Mouse (Mus musculus) urinary bladder, adult 2 months (tissue): Measurements from ENCODE around the gene Asic3. TPM values are rescaled to one million over a fixed set of nuclear protein-coding genes. Genes with fewer than 3 reads are reported as not detected.

Experiments
- DNase-seq: peaks from one replicate; pipeline ENCODE4 v3.0.0; 2022; ENCODE audit warnings: low spot score
- polyA plus RNA-seq: library from polyadenylated mRNA; depleted of rRNA; stranded (reverse); fragments of >200 nt; gene quantifications from 2 replicates; pipeline ENCODE4 v1.2.3, GENCODE M21; 2012; rRNA removed

Gene Asic3
- polyA plus RNA-seq, 1 experiment: 0.50 TPM

DNA sequence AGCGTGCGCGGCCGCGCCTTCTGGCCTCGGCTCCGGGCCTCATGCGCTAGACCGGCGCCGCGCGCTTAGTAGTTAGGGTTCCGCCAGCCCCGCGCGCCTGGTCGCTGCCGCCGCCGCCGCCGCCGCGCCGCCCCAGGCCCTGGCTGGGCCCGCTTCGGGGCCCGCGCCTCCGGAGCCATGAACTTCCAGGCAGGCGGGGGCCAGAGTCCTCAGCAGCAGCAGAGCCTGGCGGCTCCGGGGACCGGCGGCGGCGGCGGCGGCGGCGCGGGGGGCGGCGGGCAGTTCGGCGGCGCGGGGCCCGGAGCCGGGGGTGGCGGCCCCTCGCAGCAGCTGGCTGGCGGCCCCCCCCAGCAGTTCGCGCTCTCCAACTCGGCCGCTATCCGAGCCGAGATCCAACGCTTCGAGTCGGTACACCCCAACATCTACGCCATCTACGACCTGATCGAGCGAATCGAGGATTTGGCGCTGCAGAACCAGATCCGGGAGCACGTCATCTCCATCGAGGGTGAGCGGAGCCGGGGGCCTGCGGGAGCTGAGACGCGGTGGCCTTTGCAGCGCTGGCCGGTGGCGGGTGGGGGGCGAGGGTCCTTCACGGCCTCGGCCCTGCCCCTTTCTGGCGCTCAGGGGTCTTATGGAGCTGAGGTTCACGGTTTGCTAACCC lies 39.0 kb downstream of the Asic3 start, which contains the start of gene Agap3:
Agap3 (plus strand) TSS at position 148 of the 661 bp plus-strand sequence.
- DNase-seq: no peak

- DNase-seq: peak; percentile 36
These were observed 39.6 kb downstream of the Asic3 start for GRCm38 (mm10) chr5:24452691-24453233.

GRCm38 (mm10) chr5:24453283-24453984 lies 40.2 kb downstream of the Asic3 start:
- peak; percentile 26 for DNase-seq

- no peak for DNase-seq
These were observed 40.8 kb downstream of the Asic3 start for GRCm38 (mm10) chr5:24453985-24454303.

DNA sequence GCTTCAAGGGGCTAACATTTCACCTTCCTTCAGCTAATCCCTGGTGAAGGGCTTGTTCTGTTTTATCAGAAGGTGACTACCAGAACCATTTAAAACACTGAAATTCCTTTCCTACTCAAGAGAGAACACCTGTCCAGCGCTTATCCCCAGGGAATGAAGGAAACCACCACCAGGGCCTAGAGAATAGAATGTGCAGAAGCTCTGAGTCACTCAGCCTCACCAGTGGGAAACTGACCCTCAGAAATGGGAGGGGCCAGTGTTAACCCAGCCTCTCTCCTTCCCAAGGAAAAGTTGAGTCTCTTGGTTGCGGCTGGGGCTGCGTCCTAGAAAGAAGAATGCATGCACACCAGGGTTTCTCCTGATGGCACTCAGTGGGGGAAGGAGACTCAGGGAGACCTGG lies 41.9 kb downstream of the Asic3 start:
- DNase-seq: no peak

GRCm38 (mm10) chr5:24455613-24456012 lies 42.4 kb downstream of the Asic3 start:
- DNase-seq: no peak

DNA sequence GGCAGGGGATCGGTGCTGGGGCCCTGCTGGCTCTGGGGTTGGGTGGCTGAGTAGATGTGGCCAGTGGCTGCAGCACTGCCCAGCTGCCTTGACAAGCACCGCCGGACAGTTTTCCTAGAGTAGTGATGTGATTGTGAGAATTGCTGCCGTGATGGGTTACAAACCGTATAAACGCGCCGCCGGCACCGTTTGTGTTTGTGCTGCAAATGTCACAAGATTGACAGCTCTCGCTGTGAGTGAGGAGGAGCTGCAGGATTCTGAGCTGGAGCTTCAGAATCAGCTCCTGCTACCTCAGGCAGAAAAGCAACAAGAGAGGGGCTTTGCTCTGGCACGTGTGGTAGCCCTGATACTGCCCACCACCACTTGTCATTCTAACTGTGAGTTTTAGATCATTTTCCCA lies 53.6 kb downstream of the Asic3 start:
- DNase-seq: no peak

Other genes starting within 250 kb of the Asic3 start
- gene Nupl2, start 248.4 kb upstream of the Asic3 start, polyA plus RNA-seq: 8.3 and 8.7 TPM in 2 replicates
- 56.0 and 70.5 TPM in 2 replicates for gene Kcnh2, start 61.8 kb upstream of the Asic3 start, polyA plus RNA-seq
- gene Nos3, start 48.6 kb upstream of the Asic3 start, polyA plus RNA-seq: 7.3 and 8.3 TPM in 2 replicates
- 3.1 and 5.1 TPM in 2 replicates for gene Atg9b, start 21.2 kb upstream of the Asic3 start, polyA plus RNA-seq
- gene Abcb8, start 19.7 kb upstream of the Asic3 start, polyA plus RNA-seq: 24.8 and 28.8 TPM in 2 replicates
- gene Cdk5, start 10.1 kb downstream of the Asic3 start, polyA plus RNA-seq: 61.4 and 77.8 TPM in 2 replicates
- gene Slc4a2, start 10.4 kb downstream of the Asic3 start, polyA plus RNA-seq: 61.6 and 63.0 TPM in 2 replicates
- gene Fastk, start 31.9 kb downstream of the Asic3 start, polyA plus RNA-seq: 134 and 154 TPM in 2 replicates
- gene Tmub1, start 34.5 kb downstream of the Asic3 start, polyA plus RNA-seq: 24.5 TPM in 2 replicates
- 55.8 and 73.8 TPM in 2 replicates for gene Agap3, start 38.8 kb downstream of the Asic3 start, polyA plus RNA-seq
- 0.01 and 0.07 TPM in 2 replicates for gene Gbx1, start 113.8 kb downstream of the Asic3 start, polyA plus RNA-seq
- gene Asb10, start 127.6 kb downstream of the Asic3 start, polyA plus RNA-seq: 0.45 and 0.72 TPM in 2 replicates
- not detected in 2 replicates for gene 4931409K22Rik, start 143.4 kb downstream of the Asic3 start, polyA plus RNA-seq
- gene Abcf2, start 164.1 kb downstream of the Asic3 start, polyA plus RNA-seq: 44.5 and 50.0 TPM in 2 replicates
- gene Chpf2, start 173.3 kb downstream of the Asic3 start, polyA plus RNA-seq: 30.2 and 34.5 TPM in 2 replicates
- gene Smarcd3, start 211.0 kb downstream of the Asic3 start, polyA plus RNA-seq: 80.3 and 83.2 TPM in 2 replicates